Mouse (Mus musculus) heart, adult 2 months (tissue): ENCODE results near the gene Tcf23.

Experiments
- CTCF ChIP-seq: fragments of 200-600 bp; IDR thresholded peaks from 2 replicates; pipeline ENCODE4 v1.8.1; 2022; ENCODE audit warnings: antibody characterized with exemption, mild to moderate bottlenecking, moderate library complexity
- POLR2A ChIP-seq: fragments of 200-500 bp; IDR thresholded peaks from 2 replicates; pipeline ENCODE4 v1.6.1; 2011; ENCODE audit warnings: mild to moderate bottlenecking, low read depth, low read length, control low read depth; ENCODE audit not compliant: insufficient read depth

- TF ChIP-seq POLR2A (no peak), CTCF (no peak)
These were observed 2.3 kb upstream of the Tcf23 start for GRCm38 (mm10) chr5:30966189-30966588.
